Mouse (Mus musculus): ENCODE measurements around the gene Dnal1.
A peak's percentile ranks its signal among the peaks of the same experiment; 100 is the strongest.

Dnal1 gene

GRCm38 (mm10) chr12:84185547-84185946, 71.4 kb downstream of the Dnal1 start:
- no peak for DNase-seq (ENCODE audit: low spot score)

- no peak for DNase-seq (ENCODE audit: low spot score)
Observed at GRCm38 (mm10) chr12:84186536-84186935, 72.4 kb downstream of the Dnal1 start.

GRCm38 (mm10) chr12:84186950-84187349, 72.8 kb downstream of the Dnal1 start:
- no peak for DNase-seq (ENCODE audit: low spot score)

GRCm38 (mm10) chr12:84187752-84188601, 73.8 kb downstream of the Dnal1 start:
- no peak for DNase-seq (ENCODE audit: low spot score)

- no peak for DNase-seq (ENCODE audit: low spot score)
Observed at GRCm38 (mm10) chr12:84188881-84189444, 74.8 kb downstream of the Dnal1 start.

- DNase-seq (ENCODE audit: low spot score): no peak
Observed at GRCm38 (mm10) chr12:84190151-84190820, 76.1 kb downstream of the Dnal1 start.

GRCm38 (mm10) chr12:84191190-84191589, 77.0 kb downstream of the Dnal1 start:
- DNase-seq (ENCODE audit: low spot score): no peak

GRCm38 (mm10) chr12:84191770-84192169, 77.6 kb downstream of the Dnal1 start:
- no peak for DNase-seq (ENCODE audit: low spot score)

- DNase-seq (ENCODE audit: low spot score): no peak
Observed at GRCm38 (mm10) chr12:84192280-84192679, 78.1 kb downstream of the Dnal1 start.

GRCm38 (mm10) chr12:84192741-84193641, 78.8 kb downstream of the Dnal1 start:
- DNase-seq (ENCODE audit: low spot score): peak; percentile 71

GRCm38 (mm10) chr12:84193642-84194399, 79.7 kb downstream of the Dnal1 start:
- DNase-seq (ENCODE audit: low spot score): peak; percentile 92

GRCm38 (mm10) chr12:84194400-84195109, 80.4 kb downstream of the Dnal1 start:
- no peak for DNase-seq (ENCODE audit: low spot score)

GRCm38 (mm10) chr12:84195195-84195594, 81.0 kb downstream of the Dnal1 start:
- DNase-seq (ENCODE audit: low spot score): no peak

Data from ovary, postnatal 36 days (tissue).